Mouse (Mus musculus): ENCODE results near the gene Lca5l.
A peak's percentile ranks its signal among the peaks of the same experiment; 100 is the strongest.
"Not testable (repeated sequence)": the region's sequence is repeated elsewhere in the genome, so short reads cannot be mapped to it uniquely, and the experiment has no call there.

Lca5l gene

GRCm38 (mm10) chr16:96165723-96166264, 26.3 kb downstream of the Lca5l start:
- DNase-seq: peak; percentile 76

GRCm38 (mm10) chr16:96161336-96161735, 30.7 kb downstream of the Lca5l start:
- peak; percentile 59 for DNase-seq

- DNase-seq: peak; percentile 63
Observed at GRCm38 (mm10) chr16:96160927-96161326, 31.1 kb downstream of the Lca5l start.

GRCm38 (mm10) chr16:96159794-96160346, 32.2 kb downstream of the Lca5l start:
- DNase-seq: peak; percentile 45

- DNase-seq: peak; percentile 61
Observed at GRCm38 (mm10) chr16:96159091-96159731, 32.9 kb downstream of the Lca5l start.

GRCm38 (mm10) chr16:96158511-96159080, 33.5 kb downstream of the Lca5l start:
- DNase-seq: no peak

GRCm38 (mm10) chr16:96157171-96157570, 34.9 kb downstream of the Lca5l start:
- DNase-seq: no peak

- DNase-seq: no peak
Observed at GRCm38 (mm10) chr16:96156019-96156418, 36.1 kb downstream of the Lca5l start.

GRCm38 (mm10) chr16:96154476-96154875, 37.6 kb downstream of the Lca5l start:
- no peak for DNase-seq

GRCm38 (mm10) chr16:96151551-96151950, 40.5 kb downstream of the Lca5l start:
- peak; percentile 86 for DNase-seq

GRCm38 (mm10) chr16:96150995-96151394, 41.1 kb downstream of the Lca5l start:
- DNase-seq: no peak

- no peak for DNase-seq
Observed at GRCm38 (mm10) chr16:96149311-96149710, 42.8 kb downstream of the Lca5l start.

GRCm38 (mm10) chr16:96148834-96149233, 43.2 kb downstream of the Lca5l start:
- no peak for DNase-seq

- DNase-seq: no peak
Observed at GRCm38 (mm10) chr16:96145814-96146213, 46.3 kb downstream of the Lca5l start.

GRCm38 (mm10) chr16:96145110-96145800, 46.8 kb downstream of the Lca5l start, which contains the start of gene Wrb:
Gene Wrb, plus strand, starts transcription at chr16:96145407.
- DNase-seq: peak; percentile 100

- DNase-seq: not testable (repeated sequence)
Observed at GRCm38 (mm10) chr16:96144748-96145109, 47.3 kb downstream of the Lca5l start.

GRCm38 (mm10) chr16:96128466-96128865, 63.6 kb downstream of the Lca5l start:
- no peak for DNase-seq

- peak; percentile 98 for DNase-seq
Observed at GRCm38 (mm10) chr16:96127657-96128344, 64.3 kb downstream of the Lca5l start, which contains the start of gene Hmgn1. Gene Hmgn1, minus strand, starts transcription at chr16:96127729.

GRCm38 (mm10) chr16:96127288-96127656, 64.8 kb downstream of the Lca5l start:
- no peak for DNase-seq

GRCm38 (mm10) chr16:96126684-96127171, 65.3 kb downstream of the Lca5l start:
- peak; percentile 52 for DNase-seq

- no peak for DNase-seq
Observed at GRCm38 (mm10) chr16:96120022-96120623, 71.9 kb downstream of the Lca5l start.

- no peak for DNase-seq
Observed at GRCm38 (mm10) chr16:96114729-96115128, 77.3 kb downstream of the Lca5l start.

All from cerebellum, adult 11-12 months (tissue).